Mouse (Mus musculus) liver, embryonic 12.5 days (tissue): ENCODE data around the gene Cog1. TPM values are rescaled to one million over a fixed set of nuclear protein-coding genes. Genes with fewer than 3 reads are reported as not detected.

Source experiments
- ATAC-seq: fragments of 200-750 bp; cut with Nextera tagmentation; 2 replicates; pipeline ENCODE4 v1.8.0; 2017; ENCODE audit warnings: moderate number of reproducible peaks, mild to moderate bottlenecking, moderate library complexity
- H3K27ac ChIP-seq: fragments of 300-500 bp; sonication (generic); 2 replicates; pipeline ENCODE4 v1.5.1; 2016; ENCODE audit warnings: mild to moderate bottlenecking
- H3K27me3 ChIP-seq: fragments of 300-500 bp; sonication (generic); replicated peaks from 2 replicates; pipeline ENCODE4 v1.6.1; 2016; ENCODE audit warnings: mild to moderate bottlenecking, moderate library complexity
- H3K36me3 ChIP-seq: fragments of 300-500 bp; sonication (generic); 2 replicates; pipeline ENCODE4 v1.6.1; 2016; ENCODE audit warnings: mild to moderate bottlenecking, moderate library complexity
- H3K4me1 ChIP-seq: fragments of 300-500 bp; sonication (generic); 2 replicates; pipeline ENCODE4 v1.6.1; 2016
- H3K4me2 ChIP-seq: fragments of 300-500 bp; sonication (generic); 2 replicates; pipeline ENCODE4 v1.6.1; 2016; ENCODE audit warnings: mild to moderate bottlenecking, moderate library complexity
- H3K4me3 ChIP-seq: fragments of 300-500 bp; sonication (generic); 2 replicates; pipeline ENCODE4 v1.5.1; 2016; ENCODE audit warnings: mild to moderate bottlenecking, moderate library complexity
- H3K9ac ChIP-seq: fragments of 300-500 bp; sonication (generic); 2 replicates; pipeline ENCODE4 v1.6.1; 2016; ENCODE audit warnings: mild to moderate bottlenecking, moderate library complexity
- H3K9me3 ChIP-seq: fragments of 300-500 bp; sonication (generic); replicated peaks from 2 replicates; pipeline ENCODE4 v1.6.1; 2016; ENCODE audit warnings: mild to moderate bottlenecking, moderate library complexity
- WGBS: fragments of 180-500 bp; shearing (Covaris S2); methylation state at CpG from one replicate; pipeline ENCODE4 v1.1.7; 2016; ENCODE audit not compliant: insufficient replicate concordance; 5-methylcytosine and 5-hydroxymethylcytosine counted together
- polyA plus RNA-seq: library from polyadenylated mRNA; unstranded; fragments of >200 nt; fragmentation: Nextera tagmentation; extraction: Ambion mirVana; gene quantifications from 2 replicates; pipeline ENCODE4 v1.2.1, GENCODE M21; 2016

The Cog1 gene
- polyA plus RNA-seq, 1 experiment from 2014 or later: 21.7 TPM

GRCm38 (mm10) chr11:113710257-113710777 lies 61.3 kb downstream of the Cog1 start:
- Histone ChIP-seq H3K9ac (no peak overlapping the region), H3K27ac (no peak overlapping the region)
- 18% methylated on average over 10 of the region's 10 CpGs for WGBS

GRCm38 (mm10) chr11:113711061-113711460 lies 62.1 kb downstream of the Cog1 start:
- no peak for ATAC-seq

More at GRCm38 (mm10) chr11:113710257-113710777, 61.3 kb downstream of the Cog1 start:
- Histone ChIP-seq H3K4me3 (no peak overlapping the region), H3K4me1 (peaks cover 5% of the 10 kb centered on the region; the same call in 1 of the 2 replicates), H3K27me3 (peaks cover 47% of the 10 kb centered on the region), H3K36me3 (no peaks in the 10 kb centered on the region), H3K4me2 (no peak overlapping the region), H3K9me3 (no peaks in the 10 kb centered on the region)
- no peak for ATAC-seq

GRCm38 (mm10) chr11:113715078-113715674 lies 66.2 kb downstream of the Cog1 start:
- Histone ChIP-seq H3K27ac (no peak overlapping the region), H3K9ac (no peak overlapping the region), H3K4me3 (no peak overlapping the region), H3K9me3 (no peaks in the 10 kb centered on the region), H3K4me1 (peaks cover 9% of the 10 kb centered on the region; the same call in 1 of the 2 replicates), H3K36me3 (no peaks in the 10 kb centered on the region), H3K27me3 (peaks cover 34% of the 10 kb centered on the region), H3K4me2 (no peak overlapping the region)
- ATAC-seq: peak; percentile 31
- 51% methylated on average over 7 of the region's 7 CpGs for WGBS

More at GRCm38 (mm10) chr11:113711061-113711460, 62.1 kb downstream of the Cog1 start:
- Histone ChIP-seq H3K27me3 (peaks cover 47% of the 10 kb centered on the region), H3K4me3 (no peak overlapping the region), H3K36me3 (no peaks in the 10 kb centered on the region), H3K9me3 (no peaks in the 10 kb centered on the region), H3K4me2 (no peak overlapping the region), H3K9ac (no peak overlapping the region), H3K27ac (no peak overlapping the region), H3K4me1 (peaks cover 7% of the 10 kb centered on the region; the same call in 1 of the 2 replicates)
- 74% methylated on average over 1 of the region's 1 CpGs for WGBS

GRCm38 (mm10) chr11:113716132-113716531 lies 67.2 kb downstream of the Cog1 start:
- ATAC-seq: no peak
- Histone ChIP-seq H3K9ac (no peak overlapping the region), H3K36me3 (no peaks in the 10 kb centered on the region), H3K27ac (no peak overlapping the region), H3K4me1 (peaks cover 9% of the 10 kb centered on the region; the same call in 1 of the 2 replicates), H3K9me3 (no peaks in the 10 kb centered on the region), H3K27me3 (peaks cover 24% of the 10 kb centered on the region; the same call in 1 of the 2 replicates), H3K4me3 (no peak overlapping the region), H3K4me2 (no peak overlapping the region)
- 67% methylated on average over 2 of the region's 2 CpGs for WGBS

Other genes starting within 250 kb of the Cog1 start
- 2.2 and 2.7 TPM in 2 replicates for gene Sstr2, start 29.8 kb upstream of the Cog1 start, polyA plus RNA-seq
- gene Slc39a11, start 910 bp downstream of the Cog1 start, polyA plus RNA-seq: 18.0 and 18.3 TPM in 2 replicates
- gene Fam104a, start 35.0 kb downstream of the Cog1 start, polyA plus RNA-seq: 56.1 and 58.5 TPM in 2 replicates
- gene D11Wsu47e, start 35.2 kb downstream of the Cog1 start, polyA plus RNA-seq: 14.8 and 16.0 TPM in 2 replicates
- 0.20 TPM in 1 of 2 replicates, not detected in the other for gene Cpsf4l, start 60.8 kb downstream of the Cog1 start, polyA plus RNA-seq
- gene Cdc42ep4, start 102.7 kb downstream of the Cog1 start, polyA plus RNA-seq: 21.1 and 21.9 TPM in 2 replicates